Mouse (Mus musculus) Patski (cell line): ENCODE results near the gene Prex1. TPM values are rescaled to one million over a fixed set of nuclear protein-coding genes. Genes with fewer than 3 reads are reported as not detected.
"Not testable (repeated sequence)": the region's sequence is repeated elsewhere in the genome, so short reads cannot be mapped to it uniquely, and the experiment has no call there.

Experiments used
- ATAC-seq: fragments of 100-300 bp; one replicate; pipeline ENCODE4 v1.8.0; 2021
- CTCF ChIA-PET: fragments of 350-600 bp; sonication (Branson Sonifier 250); formaldehyde crosslinking; loops from one replicate; lab custom pipeline; 2022; ENCODE audit warnings: inconsistent platforms; lab: Charles Lee
- POLR2A ChIA-PET: fragments of 350-600 bp; sonication (Branson Sonifier 250); formaldehyde crosslinking; loops from one replicate; lab custom pipeline; 2022; ENCODE audit warnings: antibody characterized with exemption, inconsistent platforms; lab: Charles Lee
- DNase-seq: peaks from one replicate; pipeline ENCODE4 v3.0.0-alpha.2; 2011; ENCODE audit warnings: low read depth, low spot score
- H3K27me3 ChIP-seq: fragments of 371-371 bp; one replicate; pipeline ENCODE4 v1.5.1; 2021
- CTCF ChIP-seq: fragments of 100-300 bp; IDR thresholded peaks from one replicate; pipeline ENCODE4 v1.5.1; 2021
- in situ Hi-C: fragments of 300-500 bp; cut with MboI; formaldehyde crosslinking; loops from 3 replicates; pipeline ENCODE4 v1.11.1; 2018; ENCODE audit warnings: low pct_unique_long_range_greater_than_20kb, mixed read lengths
- polyA plus RNA-seq: library from polyadenylated mRNA; unstranded; gene quantifications from one replicate; pipeline ENCODE4 v1.2.3, GENCODE M21; 2021

The Prex1 gene
- polyA plus RNA-seq, 1 experiment from 2014 or later: 3.9 TPM

- CTCF ChIA-PET: no interaction called here
- no peak for DNase-seq
- peaks cover 3% of the 10 kb centered on the region for H3K27me3 ChIP-seq
- no peak for TF ChIP-seq CTCF
- no peak for ATAC-seq
- POLR2A ChIA-PET: no interaction called here
- in situ Hi-C loops: no loop called here
These were observed 23.7 kb upstream of the Prex1 start for GRCm38 (mm10) chr2:166737307-166737706.

GRCm38 (mm10) chr2:166735469-166736001 is 21.9 kb upstream of the Prex1 start:
- TF ChIP-seq CTCF: no peak
- in situ Hi-C loops: no loop called here
- H3K27me3 ChIP-seq: peaks cover 3% of the 10 kb centered on the region
- ATAC-seq (no peak), DNase-seq (no peak)
- POLR2A ChIA-PET: no interaction called here
- CTCF ChIA-PET: interaction anchor here (1.0 kb wide), 1 partner anchor 26 kb away, joined by 3 read pairs; no protein-coding TSS in a partner anchor

GRCm38 (mm10) chr2:166732860-166733259 is 19.2 kb upstream of the Prex1 start:
- ChIA-PET POLR2A (no interaction called here), CTCF (no interaction called here)
- no peaks in the 10 kb centered on the region for H3K27me3 ChIP-seq
- TF ChIP-seq CTCF: no peak
- no peak for DNase-seq
- ATAC-seq: no peak
- in situ Hi-C loops: no loop called here

- ATAC-seq (no peak), DNase-seq (no peak)
- in situ Hi-C loops: no loop called here
- ChIA-PET POLR2A (no interaction called here), CTCF (no interaction called here)
- H3K27me3 ChIP-seq: no peaks in the 10 kb centered on the region
- TF ChIP-seq CTCF: no peak
These were observed 18.5 kb upstream of the Prex1 start for GRCm38 (mm10) chr2:166732146-166732545.

GRCm38 (mm10) chr2:166731102-166731883 is 17.7 kb upstream of the Prex1 start:
- in situ Hi-C loops, POLR2A ChIA-PET: not testable (repeated sequence)

GRCm38 (mm10) chr2:166730567-166730915 is 16.9 kb upstream of the Prex1 start:
- CTCF ChIA-PET: no interaction called here
- no peaks in the 10 kb centered on the region for H3K27me3 ChIP-seq
- in situ Hi-C loops: no loop called here
- POLR2A ChIA-PET: interaction anchor here (0.6 kb wide), 2 partner anchors 20 to 338 kb away, joined by 3 to 6 read pairs; no protein-coding TSS in a partner anchor
- no peak for TF ChIP-seq CTCF
- DNase-seq: no peak
- no peak for ATAC-seq

More at GRCm38 (mm10) chr2:166731102-166731883, 17.7 kb upstream of the Prex1 start:
- H3K27me3 ChIP-seq, DNase-seq, CTCF ChIA-PET, ATAC-seq: not testable (repeated sequence)

GRCm38 (mm10) chr2:166729656-166730566 is 16.3 kb upstream of the Prex1 start:
- in situ Hi-C loops: no loop called here
- ATAC-seq (peak; percentile 64), DNase-seq (peak; percentile 33)
- no peak for TF ChIP-seq CTCF
- H3K27me3 ChIP-seq: no peaks in the 10 kb centered on the region
- CTCF ChIA-PET: no interaction called here
- POLR2A ChIA-PET: interaction anchor here (0.6 kb wide), 2 partner anchors 20 to 338 kb away, joined by 3 to 6 read pairs; no protein-coding TSS in a partner anchor

- no peaks in the 10 kb centered on the region for H3K27me3 ChIP-seq
- POLR2A ChIA-PET: no interaction called here
- in situ Hi-C loops: no loop called here
- DNase-seq (no peak), ATAC-seq (no peak)
- TF ChIP-seq CTCF: no peak
- CTCF ChIA-PET: no interaction called here
These were observed 15.4 kb upstream of the Prex1 start for GRCm38 (mm10) chr2:166729045-166729444.

- CTCF ChIA-PET: no interaction called here
- H3K27me3 ChIP-seq: no peaks in the 10 kb centered on the region
- in situ Hi-C loops: no loop called here
- POLR2A ChIA-PET: no interaction called here
- DNase-seq (no peak), ATAC-seq (no peak)
- TF ChIP-seq CTCF: no peak
These were observed 14.6 kb upstream of the Prex1 start for GRCm38 (mm10) chr2:166728261-166728680.

GRCm38 (mm10) chr2:166727790-166728189 is 14.2 kb upstream of the Prex1 start:
- H3K27me3 ChIP-seq: no peaks in the 10 kb centered on the region
- ATAC-seq: no peak
- CTCF ChIA-PET: no interaction called here
- no peak for TF ChIP-seq CTCF
- in situ Hi-C loops: no loop called here
- no peak for DNase-seq
- POLR2A ChIA-PET: no interaction called here
